Mouse (Mus musculus): ENCODE measurements at regions not wholly inside any gene's neighbourhood (a gene's known extent, or its start where the extent isn't known, plus 50 kb on each side); places are given as distances from the start of the nearest gene placed in this dataset.
A peak's percentile ranks its signal among the peaks of the same experiment; 100 is the strongest.

GRCm38 (mm10) chr15:32082109-32082508 lies 95.0 kb upstream of the Tas2r119 start:
- H3K9ac ChIP-seq (ENCODE audit: low read length), result no peak overlapping the region
- no peak overlapping the region for H3K27ac ChIP-seq (replicated peaks; ENCODE audit: low read depth, low read length)
- H3K27me3 ChIP-seq (ENCODE audit: control insufficient read depth, insufficient read depth, low read length), result no peaks in the 10 kb centered on the region
- no peaks in the 10 kb centered on the region for H3K4me1 ChIP-seq (ENCODE audit: control insufficient read depth, insufficient read depth, low read length)
- DNase-seq (ENCODE audit: low spot score) (no peak), ATAC-seq (ENCODE audit: insufficient number of reproducible peaks, low FRiP score, low TSS enrichment, low read depth) (no peak)
- no peak overlapping the region for H3K4me2 ChIP-seq (ENCODE audit: low read depth, severe bottlenecking)
- H3K36me3 ChIP-seq (ENCODE audit: control insufficient read depth, insufficient read depth, low read length), result no peaks in the 10 kb centered on the region
- no peaks in the 10 kb centered on the region for H3K9me3 ChIP-seq (ENCODE audit: control insufficient read depth, low read length)
- H3K4me3 ChIP-seq (ENCODE audit: low read depth, low read length), result no peak overlapping the region
- 93% methylated on average over 4 of the region's 4 CpGs for WGBS

GRCm38 (mm10) chr15:32093889-32094288 lies 83.2 kb upstream of the Tas2r119 start:
- no peak for ATAC-seq (ENCODE audit: insufficient number of reproducible peaks, low FRiP score, low TSS enrichment, low read depth)
- peak; percentile 21 for DNase-seq (ENCODE audit: low spot score)
- Histone ChIP-seq H3K9me3 (ENCODE audit: control insufficient read depth, low read length) (no peaks in the 10 kb centered on the region), H3K27ac (replicated peaks; ENCODE audit: low read depth, low read length) (no peak overlapping the region), H3K4me3 (ENCODE audit: low read depth, low read length) (no peak overlapping the region), H3K9ac (ENCODE audit: low read length) (no peak overlapping the region), H3K27me3 (ENCODE audit: control insufficient read depth, insufficient read depth, low read length) (no peaks in the 10 kb centered on the region), H3K36me3 (ENCODE audit: control insufficient read depth, insufficient read depth, low read length) (no peaks in the 10 kb centered on the region), H3K4me1 (ENCODE audit: control insufficient read depth, insufficient read depth, low read length) (no peaks in the 10 kb centered on the region), H3K4me2 (ENCODE audit: low read depth, severe bottlenecking) (no peak overlapping the region)
- 58% methylated on average over 11 of the region's 11 CpGs for WGBS

GRCm38 (mm10) chr15:32095554-32095953 lies 81.5 kb upstream of the Tas2r119 start:
- Histone ChIP-seq H3K36me3 (ENCODE audit: control insufficient read depth, insufficient read depth, low read length) (no peaks in the 10 kb centered on the region), H3K4me1 (ENCODE audit: control insufficient read depth, insufficient read depth, low read length) (no peaks in the 10 kb centered on the region), H3K27me3 (ENCODE audit: control insufficient read depth, insufficient read depth, low read length) (no peaks in the 10 kb centered on the region), H3K9ac (ENCODE audit: low read length) (no peak overlapping the region), H3K4me2 (ENCODE audit: low read depth, severe bottlenecking) (no peak overlapping the region), H3K4me3 (ENCODE audit: low read depth, low read length) (no peak overlapping the region), H3K9me3 (ENCODE audit: control insufficient read depth, low read length) (no peaks in the 10 kb centered on the region), H3K27ac (replicated peaks; ENCODE audit: low read depth, low read length) (no peak overlapping the region)
- DNase-seq (ENCODE audit: low spot score) (no peak), ATAC-seq (ENCODE audit: insufficient number of reproducible peaks, low FRiP score, low TSS enrichment, low read depth) (no peak)
- WGBS, result 87% methylated on average over 1 of the region's 1 CpGs

- WGBS, result 95% methylated on average over 2 of the region's 2 CpGs
- Histone ChIP-seq H3K9me3 (ENCODE audit: control insufficient read depth, low read length) (no peaks in the 10 kb centered on the region), H3K36me3 (ENCODE audit: control insufficient read depth, insufficient read depth, low read length) (no peaks in the 10 kb centered on the region), H3K4me3 (ENCODE audit: low read depth, low read length) (no peak overlapping the region), H3K4me1 (ENCODE audit: control insufficient read depth, insufficient read depth, low read length) (no peaks in the 10 kb centered on the region), H3K27ac (replicated peaks; ENCODE audit: low read depth, low read length) (no peak overlapping the region), H3K27me3 (ENCODE audit: control insufficient read depth, insufficient read depth, low read length) (no peaks in the 10 kb centered on the region), H3K4me2 (ENCODE audit: low read depth, severe bottlenecking) (no peak overlapping the region), H3K9ac (ENCODE audit: low read length) (no peak overlapping the region)
- no peak for DNase-seq (ENCODE audit: low spot score)
- ATAC-seq (ENCODE audit: insufficient number of reproducible peaks, low FRiP score, low TSS enrichment, low read depth), result no peak
Measured at GRCm38 (mm10) chr15:32110659-32111058, 66.4 kb upstream of the Tas2r119 start.
